Mouse (Mus musculus): ENCODE data around the gene Rab15. TPM values are rescaled to one million over a fixed set of nuclear protein-coding genes. Genes with fewer than 3 reads are reported as not detected.

Gene Rab15
- polyA plus RNA-seq, 1 experiment: 108 TPM

- DNase-seq: peak; percentile 36 to 63
- TF ChIP-seq CTCF (IDR thresholded peaks at IDR 0.05; ENCODE audit: borderline replicate concordance, insufficient read depth, low read depth, low read length) (peak; percentile 85), POLR2A (IDR thresholded peaks at IDR 0.05; ENCODE audit: borderline replicate concordance, insufficient read depth, low read length) (no peak)
Measured at GRCm38 (mm10) chr12:76832704-76833103, 10.0 kb upstream of the Rab15 start.

GRCm38 (mm10) chr12:76825283-76825682 is 2.6 kb upstream of the Rab15 start:
- Histone ChIP-seq H3K27me3 (ENCODE audit: control insufficient read depth, insufficient read depth, low read length) (no peaks in the 10 kb centered on the region), H3K4me3 (replicated peaks; ENCODE audit: insufficient read depth, low read depth, low read length) (no peak overlapping the region), H3K27ac (ENCODE audit: insufficient read depth, low read length) (no peak overlapping the region), H3K4me1 (ENCODE audit: control insufficient read depth, insufficient read depth, low read length) (peaks cover 3% of the 10 kb centered on the region; the same call in 1 of the 2 replicates)
- DNase-seq: no peak
- TF ChIP-seq POLR2A (IDR thresholded peaks at IDR 0.05; ENCODE audit: borderline replicate concordance, insufficient read depth, low read length) (no peak), CTCF (IDR thresholded peaks at IDR 0.05; ENCODE audit: borderline replicate concordance, insufficient read depth, low read depth, low read length) (no peak)
- 67% methylated on average over 4 of the region's 4 CpGs for WGBS

More at GRCm38 (mm10) chr12:76832704-76833103, 10.0 kb upstream of the Rab15 start:
- 4% methylated on average over 3 of the region's 3 CpGs for WGBS
- no peak overlapping the region for H3K27ac ChIP-seq (ENCODE audit: insufficient read depth, low read length)
- H3K4me3 ChIP-seq (replicated peaks; ENCODE audit: insufficient read depth, low read depth, low read length): no peak overlapping the region
- no peaks in the 10 kb centered on the region for H3K27me3 ChIP-seq (ENCODE audit: control insufficient read depth, insufficient read depth, low read length)
- H3K4me1 ChIP-seq (ENCODE audit: control insufficient read depth, insufficient read depth, low read length): no peaks in the 10 kb centered on the region

- peak; percentile 71 to 80 for DNase-seq
- Histone ChIP-seq H3K4me3 (replicated peaks; ENCODE audit: insufficient read depth, low read depth, low read length) (peak overlapping the region; percentile 73), H3K4me1 (ENCODE audit: control insufficient read depth, insufficient read depth, low read length) (peaks cover 27% of the 10 kb centered on the region; the same call in 1 of the 2 replicates), H3K27me3 (ENCODE audit: control insufficient read depth, insufficient read depth, low read length) (no peaks in the 10 kb centered on the region), H3K27ac (ENCODE audit: insufficient read depth, low read length) (peak overlapping the region; percentile 98)
- no peak for TF ChIP-seq CTCF (IDR thresholded peaks at IDR 0.05; ENCODE audit: borderline replicate concordance, insufficient read depth, low read depth, low read length)
- peak; percentile 1; the same call in 1 of the 2 replicates for TF ChIP-seq POLR2A (IDR thresholded peaks at IDR 0.05; ENCODE audit: borderline replicate concordance, insufficient read depth, low read length)
- under 1% methylated on average over 58 of the region's 66 CpGs for WGBS
Measured at GRCm38 (mm10) chr12:76822002-76822650, 582 bp downstream of the Rab15 start.

- 26% methylated on average over 4 of the region's 4 CpGs for WGBS
- H3K4me1 ChIP-seq (ENCODE audit: control insufficient read depth, insufficient read depth, low read length): peaks cover 39% of the 10 kb centered on the region
- peak overlapping the region; percentile 98 for H3K27ac ChIP-seq (ENCODE audit: insufficient read depth, low read length)
- TF ChIP-seq CTCF (IDR thresholded peaks at IDR 0.05; ENCODE audit: borderline replicate concordance, insufficient read depth, low read depth, low read length): no peak
- peak; percentile 21; the same call in 1 of the 2 replicates for TF ChIP-seq POLR2A (IDR thresholded peaks at IDR 0.05; ENCODE audit: borderline replicate concordance, insufficient read depth, low read length)
- peak overlapping the region; percentile 73 for H3K4me3 ChIP-seq (replicated peaks; ENCODE audit: insufficient read depth, low read depth, low read length)
- H3K27me3 ChIP-seq (ENCODE audit: control insufficient read depth, insufficient read depth, low read length): no peaks in the 10 kb centered on the region
- DNase-seq: peak; percentile 52 to 63
Measured at GRCm38 (mm10) chr12:76820615-76821014, 2.1 kb downstream of the Rab15 start.

GRCm38 (mm10) chr12:76819816-76820215 is 2.9 kb downstream of the Rab15 start:
- no peak for TF ChIP-seq POLR2A (IDR thresholded peaks at IDR 0.05; ENCODE audit: borderline replicate concordance, insufficient read depth, low read length)
- TF ChIP-seq CTCF (IDR thresholded peaks at IDR 0.05; ENCODE audit: borderline replicate concordance, insufficient read depth, low read depth, low read length): no peak

GRCm38 (mm10) chr12:76818908-76819307 is 3.8 kb downstream of the Rab15 start:
- peak in 1 of 2 experiments; percentile 41 for DNase-seq
- Histone ChIP-seq H3K4me3 (replicated peaks; ENCODE audit: insufficient read depth, low read depth, low read length) (peak overlapping the region; percentile 11), H3K27ac (ENCODE audit: insufficient read depth, low read length) (peak overlapping the region; percentile 54), H3K4me1 (ENCODE audit: control insufficient read depth, insufficient read depth, low read length) (peaks cover 56% of the 10 kb centered on the region), H3K27me3 (ENCODE audit: control insufficient read depth, insufficient read depth, low read length) (no peaks in the 10 kb centered on the region)
- 23% methylated on average over 9 of the region's 9 CpGs for WGBS
- TF ChIP-seq POLR2A (IDR thresholded peaks at IDR 0.05; ENCODE audit: borderline replicate concordance, insufficient read depth, low read length) (no peak), CTCF (IDR thresholded peaks at IDR 0.05; ENCODE audit: borderline replicate concordance, insufficient read depth, low read depth, low read length) (no peak)

More at GRCm38 (mm10) chr12:76819816-76820215, 2.9 kb downstream of the Rab15 start:
- no peaks in the 10 kb centered on the region for H3K27me3 ChIP-seq (ENCODE audit: control insufficient read depth, insufficient read depth, low read length)
- no peak overlapping the region; the same call in 1 of the 2 replicates for H3K27ac ChIP-seq (ENCODE audit: insufficient read depth, low read length)
- no peak overlapping the region for H3K4me3 ChIP-seq (replicated peaks; ENCODE audit: insufficient read depth, low read depth, low read length)
- no peak for DNase-seq
- 31% methylated on average over 6 of the region's 6 CpGs for WGBS
- H3K4me1 ChIP-seq (ENCODE audit: control insufficient read depth, insufficient read depth, low read length): peaks cover 47% of the 10 kb centered on the region

- DNase-seq: peak in 1 of 2 experiments; percentile 37
- H3K4me3 ChIP-seq (replicated peaks; ENCODE audit: insufficient read depth, low read depth, low read length): peak overlapping the region; percentile 1
- peak overlapping the region; percentile 71 for H3K27ac ChIP-seq (ENCODE audit: insufficient read depth, low read length)
- TF ChIP-seq CTCF (IDR thresholded peaks at IDR 0.05; ENCODE audit: borderline replicate concordance, insufficient read depth, low read depth, low read length): no peak
- TF ChIP-seq POLR2A (IDR thresholded peaks at IDR 0.05; ENCODE audit: borderline replicate concordance, insufficient read depth, low read length): no peak
- WGBS: 63% methylated on average over 4 of the region's 4 CpGs
- H3K27me3 ChIP-seq (ENCODE audit: control insufficient read depth, insufficient read depth, low read length): no peaks in the 10 kb centered on the region
- peaks cover 64% of the 10 kb centered on the region for H3K4me1 ChIP-seq (ENCODE audit: control insufficient read depth, insufficient read depth, low read length)
Measured at GRCm38 (mm10) chr12:76818120-76818519, 4.6 kb downstream of the Rab15 start.

- DNase-seq: peak; percentile 58 to 79
- TF ChIP-seq POLR2A (IDR thresholded peaks at IDR 0.05; ENCODE audit: borderline replicate concordance, insufficient read depth, low read length): no peak
- TF ChIP-seq CTCF (IDR thresholded peaks at IDR 0.05; ENCODE audit: borderline replicate concordance, insufficient read depth, low read depth, low read length): no peak
- H3K27me3 ChIP-seq (ENCODE audit: control insufficient read depth, insufficient read depth, low read length): no peaks in the 10 kb centered on the region
- no peak overlapping the region for H3K4me3 ChIP-seq (replicated peaks; ENCODE audit: insufficient read depth, low read depth, low read length)
- peaks cover 70% of the 10 kb centered on the region for H3K4me1 ChIP-seq (ENCODE audit: control insufficient read depth, insufficient read depth, low read length)
- 11% methylated on average over 4 of the region's 4 CpGs for WGBS
- peak overlapping the region; percentile 71 for H3K27ac ChIP-seq (ENCODE audit: insufficient read depth, low read length)
Measured at GRCm38 (mm10) chr12:76817176-76817575, 5.5 kb downstream of the Rab15 start.
